ENCODE assay signal across 8 mouse cellular contexts in the genomic region with DNA sequence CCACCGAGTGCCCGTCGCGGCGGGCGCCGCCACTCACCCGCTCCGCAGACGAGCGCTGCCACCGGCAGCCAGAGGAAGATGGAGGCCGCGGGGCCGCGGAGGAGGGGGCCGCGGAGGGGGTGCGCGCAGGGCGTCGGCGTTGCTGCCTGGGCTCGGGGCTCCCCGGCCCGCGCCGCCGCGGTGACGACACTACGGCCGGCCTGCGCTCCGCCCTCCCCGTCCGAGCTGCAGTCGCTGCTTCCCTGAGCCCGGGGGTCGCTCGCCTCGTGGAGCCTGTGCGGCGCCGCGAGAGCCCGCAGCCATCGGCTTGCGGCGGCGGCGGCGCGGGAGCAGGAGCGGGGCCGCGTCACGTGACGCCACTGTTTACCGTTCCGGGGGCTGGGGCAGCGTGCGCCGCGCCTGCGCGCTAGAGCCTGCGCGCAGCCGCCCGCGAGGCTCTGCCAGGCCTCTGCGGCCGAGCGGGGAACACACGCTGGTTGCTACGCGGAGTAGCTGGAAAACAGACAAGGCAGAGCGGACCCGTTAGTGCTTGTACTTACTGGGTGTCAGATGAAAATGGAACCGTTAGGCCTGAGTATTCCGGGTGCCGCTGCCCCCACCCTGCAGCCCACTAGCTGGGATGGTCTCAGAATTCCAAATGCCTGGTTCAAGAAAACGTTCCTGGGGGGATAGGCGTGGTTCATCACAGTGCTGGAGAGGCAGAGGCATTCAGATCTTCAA. TPM values are rescaled to one million over a fixed set of nuclear protein-coding genes. Genes with fewer than 3 reads are reported as not detected.
DNase-seq lines count a peak whose midpoint lies in the region; ATAC-seq and TF ChIP-seq lines count a peak whose summit lies in the region.

A gene (minus strand): TSS at position 381 of the 720 bp plus-strand sequence.

- peak within 1 kb of the TSS; percentile 65 for H3K4me3 ChIP-seq in C2C12 (ENCODE audit: insufficient read depth, poor library complexity, severe bottlenecking)
- peak within 1 kb of the TSS; percentile 95 for H3K4me3 ChIP-seq in erythroblast, embryonic 14.5 days (replicated peaks)
- peak within 1 kb of the TSS; percentile 76 for H3K4me3 ChIP-seq in heart, embryonic 12.5 days
- peak within 1 kb of the TSS; percentile 83 for H3K4me3 ChIP-seq in kidney, postnatal 0 days (replicated peaks; ENCODE audit: low read depth, low read length)
- H3K4me3 ChIP-seq in liver, embryonic 11.5 days (ENCODE audit: low read depth, low read length) = peak within 1 kb of the TSS; percentile 93
- peak within 1 kb of the TSS; percentile 89 for H3K4me3 ChIP-seq in stomach, embryonic 14.5 days (ENCODE audit: low read depth, low read length)

- TF ChIP-seq POLR2A in brain, embryonic 14.5 days (IDR thresholded peaks at IDR 0.05; ENCODE audit: borderline replicate concordance, extremely low read depth, insufficient read depth, insufficient read length, poor library complexity, severe bottlenecking) = peak; percentile 77

- no peaks in the 10 kb centered on the region for H3K9me3 ChIP-seq in erythroblast, embryonic 14.5 days (ENCODE audit: control insufficient read depth, low read length)
- no peaks in the 10 kb centered on the region for H3K9me3 ChIP-seq in heart, embryonic 12.5 days (replicated peaks)
- H3K9me3 ChIP-seq in kidney, postnatal 0 days (replicated peaks; ENCODE audit: low read length) = no peaks in the 10 kb centered on the region
- no peaks in the 10 kb centered on the region for H3K9me3 ChIP-seq in liver, embryonic 11.5 days (ENCODE audit: control insufficient read depth, low read length)
- no peaks in the 10 kb centered on the region for H3K9me3 ChIP-seq in stomach, embryonic 14.5 days (ENCODE audit: control insufficient read depth, low read depth, low read length)

- no peaks in the 10 kb centered on the region for H3K27me3 ChIP-seq in C2C12 (ENCODE audit: control insufficient read depth, insufficient read depth, insufficient read length)
- no peaks in the 10 kb centered on the region for H3K27me3 ChIP-seq in erythroblast, embryonic 14.5 days (ENCODE audit: control insufficient read depth)
- no peaks in the 10 kb centered on the region for H3K27me3 ChIP-seq in heart, embryonic 12.5 days (replicated peaks)
- no peaks in the 10 kb centered on the region for H3K27me3 ChIP-seq in kidney, postnatal 0 days (ENCODE audit: insufficient read depth, low read length)
- no peaks in the 10 kb centered on the region for H3K27me3 ChIP-seq in liver, embryonic 11.5 days (replicated peaks; ENCODE audit: control insufficient read depth, insufficient read depth, low read length)
- no peaks in the 10 kb centered on the region for H3K27me3 ChIP-seq in stomach, embryonic 14.5 days (ENCODE audit: control insufficient read depth, insufficient read depth, low read length)

- H3K79me3 ChIP-seq in C2C12 (ENCODE audit: low read depth) = peaks cover 43% of the 10 kb centered on the region

- ATAC-seq in heart, embryonic 12.5 days (ENCODE audit: insufficient number of reproducible peaks, low FRiP score) = peak; percentile 93
- ATAC-seq in kidney, postnatal 0 days (replicated peaks; ENCODE audit: low FRiP score, low read depth) = peak; percentile 94
- peak; percentile 91 for ATAC-seq in liver, embryonic 11.5 days (replicated peaks; ENCODE audit: low FRiP score)
- ATAC-seq in stomach, embryonic 14.5 days (ENCODE audit: insufficient number of reproducible peaks, insufficient read depth, low FRiP score, low read depth) = peak; percentile 93

- H3K4me2 ChIP-seq in heart, embryonic 12.5 days = peak within 1 kb of the TSS; percentile 70
- H3K4me2 ChIP-seq in kidney, postnatal 0 days (ENCODE audit: low read length) = peak within 1 kb of the TSS; percentile 62
- H3K4me2 ChIP-seq in liver, embryonic 11.5 days = peak within 1 kb of the TSS; percentile 77
- H3K4me2 ChIP-seq in stomach, embryonic 14.5 days (replicated peaks; ENCODE audit: low read depth, low read length) = peak within 1 kb of the TSS; percentile 55

- peaks cover 25% of the 10 kb centered on the region for H3K4me1 ChIP-seq in erythroblast, embryonic 14.5 days (ENCODE audit: control insufficient read depth)
- H3K4me1 ChIP-seq in heart, embryonic 12.5 days (replicated peaks) = peaks cover 14% of the 10 kb centered on the region
- peaks cover 5% of the 10 kb centered on the region; the same call in 1 of the 2 replicates for H3K4me1 ChIP-seq in kidney, postnatal 0 days (replicated peaks; ENCODE audit: insufficient read depth, low read length)
- no peaks in the 10 kb centered on the region; the same call in 1 of the 2 replicates for H3K4me1 ChIP-seq in liver, embryonic 11.5 days (replicated peaks; ENCODE audit: control insufficient read depth, insufficient read depth, low read length)
- peaks cover 8% of the 10 kb centered on the region; the same call in 1 of the 2 replicates for H3K4me1 ChIP-seq in stomach, embryonic 14.5 days (ENCODE audit: control insufficient read depth, insufficient read depth, low read length)

- peak within 1 kb of the TSS; percentile 94 for H3K9ac ChIP-seq in heart, embryonic 12.5 days
- H3K9ac ChIP-seq in kidney, postnatal 0 days (ENCODE audit: low read depth, low read length) = peak within 1 kb of the TSS; percentile 96
- H3K9ac ChIP-seq in liver, embryonic 11.5 days (ENCODE audit: low read depth, low read length) = peak within 1 kb of the TSS; percentile 95
- H3K9ac ChIP-seq in stomach, embryonic 14.5 days (replicated peaks; ENCODE audit: low read depth, low read length) = peak within 1 kb of the TSS; percentile 87

- H3K79me2 ChIP-seq in C2C12 (ENCODE audit: control insufficient read depth, insufficient read depth) = peaks cover 49% of the 10 kb centered on the region

- DNase-seq in brain, embryonic 14.5 days (ENCODE audit: low read depth) = peak; percentile 98
- peak; percentile 93 for DNase-seq in kidney, postnatal 0 days (ENCODE audit: low spot score)
- peak; percentile 83 for DNase-seq in liver, embryonic 11.5 days (ENCODE audit: low spot score)
- DNase-seq in naive thymus-derived CD4-positive, alpha-beta T cell, adult 2 months (ENCODE audit: low read depth) = peak; percentile 94

- H3K36me3 ChIP-seq in C2C12 (ENCODE audit: control insufficient read depth, insufficient read depth) = peaks cover 7% of the 10 kb centered on the region
- peaks cover 7% of the 10 kb centered on the region for H3K36me3 ChIP-seq in erythroblast, embryonic 14.5 days (ENCODE audit: control insufficient read depth)
- H3K36me3 ChIP-seq in heart, embryonic 12.5 days = no peaks in the 10 kb centered on the region
- H3K36me3 ChIP-seq in kidney, postnatal 0 days (ENCODE audit: insufficient read depth, low read length) = no peaks in the 10 kb centered on the region
- H3K36me3 ChIP-seq in liver, embryonic 11.5 days (ENCODE audit: control insufficient read depth, insufficient read depth, low read length) = no peaks in the 10 kb centered on the region
- no peaks in the 10 kb centered on the region for H3K36me3 ChIP-seq in stomach, embryonic 14.5 days (ENCODE audit: control insufficient read depth, insufficient read depth, low read length)

- under 1% methylated on average over 77 of the region's 85 CpGs for WGBS in heart, embryonic 12.5 days
- under 1% methylated on average over 34 of the region's 85 CpGs for WGBS in kidney, postnatal 0 days
- WGBS in liver, embryonic 11.5 days = under 1% methylated on average over 66 of the region's 85 CpGs
- WGBS in stomach, embryonic 14.5 days = under 1% methylated on average over 77 of the region's 85 CpGs

- H3ac ChIP-seq in C2C12 (ENCODE audit: control insufficient read depth, insufficient read length, low read depth) = peak within 1 kb of the TSS; percentile 97

- TF ChIP-seq CTCF in C2C12 (IDR thresholded peaks at IDR 0.05; ENCODE audit: control insufficient read depth, insufficient read depth, insufficient read length) = no peak
- TF ChIP-seq CTCF in brain, embryonic 14.5 days (IDR thresholded peaks at IDR 0.05; ENCODE audit: borderline replicate concordance, extremely low read depth, insufficient read depth, insufficient read length) = no peak
- TF ChIP-seq CTCF in kidney, postnatal 0 days (IDR thresholded peaks at IDR 0.05; ENCODE audit: low read depth) = no peak

- H3K27ac ChIP-seq in heart, embryonic 12.5 days (ENCODE audit: poor library complexity, severe bottlenecking) = peak within 1 kb of the TSS; percentile 98
- H3K27ac ChIP-seq in kidney, postnatal 0 days = peak within 1 kb of the TSS; percentile 98
- H3K27ac ChIP-seq in liver, embryonic 11.5 days (ENCODE audit: low read depth, low read length) = peak within 1 kb of the TSS; percentile 98
- H3K27ac ChIP-seq in stomach, embryonic 14.5 days (ENCODE audit: low read length) = peak within 1 kb of the TSS; percentile 97

TF ChIP-seq in C2C12, 6 proteins besides CTCF, POLR2A, EP300 and RAD21:
- TF ChIP-seq CEBPB (IDR thresholded peaks at IDR 0.05; ENCODE audit: low read depth) (no peak), MYOD1 (IDR thresholded peaks at IDR 0.05; ENCODE audit: control insufficient read depth, insufficient read length, low read depth) (no peak), USF1 (IDR thresholded peaks at IDR 0.05; ENCODE audit: low read depth) (peak; percentile 84), MAX (IDR thresholded peaks at IDR 0.05) (peak; percentile 12), MYOG (IDR thresholded peaks at IDR 0.05; ENCODE audit: control insufficient read depth, extremely low read depth, insufficient read length) (no peak), FOSL1 (IDR thresholded peaks at IDR 0.05; ENCODE audit: insufficient read depth, low read length, poor library complexity, severe bottlenecking) (no peak)

RNA-seq across cellular contexts. Expression of the gene that starts here (rescaled TPM):
- polyA plus RNA-seq in C2C12 (2012; fragmentation: generic; extraction: Trizol) = 9.9 TPM
- polyA plus RNA-seq in brain, embryonic 14.5 days (2012; rRNA removed) = 37.4 and 60.1 TPM in 2 replicates
- 1.2 and 1.5 TPM in 2 replicates for polyA plus RNA-seq in erythroblast, embryonic 14.5 days (2012)
- polyA plus RNA-seq in heart, embryonic 12.5 days (2016; fragmentation: Nextera tagmentation; extraction: Ambion mirVana) = 38.2 and 38.6 TPM in 2 replicates
- 29.8 and 30.9 TPM in 2 replicates for polyA plus RNA-seq in kidney, postnatal 0 days (2015; fragmentation: Nextera tagmentation; extraction: Ambion mirVana)
- polyA plus RNA-seq in liver, embryonic 11.5 days (2014; fragmentation: Nextera tagmentation; extraction: Ambion mirVana) = 27.0 and 30.6 TPM in 2 replicates
- polyA plus RNA-seq in stomach, embryonic 14.5 days (2014; fragmentation: Nextera tagmentation; extraction: Ambion mirVana) = 59.0 and 64.5 TPM in 2 replicates

Comparison
In these comparisons a context has a peak if more than half of its experiments do, and no peak if none do; other contexts are left out.
1. Peak in every context shown above with its lines: DNase-seq, ATAC-seq, H3K4me3 ChIP-seq and H3K27ac ChIP-seq.